Mouse (Mus musculus): ENCODE measurements around the gene Mpp6. TPM values are rescaled to one million over a fixed set of nuclear protein-coding genes. Genes with fewer than 3 reads are reported as not detected.

Mpp6 gene
- polyA plus RNA-seq, 2 experiments, result 33.9 to 64.8 TPM

DNA sequence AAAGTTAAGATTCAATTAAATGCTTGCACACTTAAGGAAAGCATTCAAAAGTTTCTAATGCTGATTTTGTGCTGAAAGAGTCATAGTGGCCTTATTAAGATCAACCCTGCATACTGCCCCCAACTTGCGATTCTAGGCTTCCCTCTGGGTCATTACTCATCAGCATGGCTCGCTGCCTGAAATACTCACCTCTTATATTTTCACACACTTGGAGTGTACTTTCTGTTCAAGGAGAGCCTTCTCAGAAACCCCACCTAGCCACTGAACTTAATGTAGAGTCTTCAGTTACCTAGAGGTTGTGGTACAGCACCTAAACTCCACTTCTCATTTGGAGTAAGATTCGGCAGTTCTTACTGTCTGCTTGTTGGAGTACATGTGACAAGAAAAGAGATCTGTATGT lies 81.6 kb downstream of the Mpp6 start:
- Histone ChIP-seq H3K36me3 (ENCODE audit: control insufficient read depth, insufficient read depth, low read length) (peaks cover 15% of the 10 kb centered on the region; the same call in 1 of the 2 replicates), H3K9me3 (ENCODE audit: control insufficient read depth, low read length) (no peaks in the 10 kb centered on the region), H3K4me1 (ENCODE audit: control insufficient read depth, insufficient read depth, low read length) (0 out of 2 replicates have a peak, but pooled peaks cover 4% of the 10 kb centered on the region), H3K4me2 (replicated peaks; ENCODE audit: low read depth, low read length, severe bottlenecking) (no peak overlapping the region), H3K4me3 (replicated peaks; ENCODE audit: low read length) (no peak overlapping the region), H3K27ac (replicated peaks; ENCODE audit: low read depth, low read length) (no peak overlapping the region), H3K27me3 (ENCODE audit: control insufficient read depth, insufficient read depth, low read length) (no peaks in the 10 kb centered on the region), H3K9ac (ENCODE audit: low read depth, low read length, severe bottlenecking) (no peak overlapping the region)
- TF ChIP-seq POLR2A (IDR thresholded peaks at IDR 0.05; ENCODE audit: borderline replicate concordance, extremely low read depth, insufficient read depth, insufficient read length), result no peak
- 96% methylated on average over 3 of the region's 3 CpGs for WGBS
- DNase-seq (ENCODE audit: low spot score) (no peak), ATAC-seq (ENCODE audit: low FRiP score, low read depth) (no peak)

- TF ChIP-seq POLR2A (IDR thresholded peaks at IDR 0.05; ENCODE audit: borderline replicate concordance, extremely low read depth, insufficient read depth, insufficient read length), result no peak
- Histone ChIP-seq H3K4me3 (replicated peaks; ENCODE audit: low read length) (no peak overlapping the region), H3K27ac (replicated peaks; ENCODE audit: low read depth, low read length) (no peak overlapping the region), H3K9ac (ENCODE audit: low read depth, low read length, severe bottlenecking) (no peak overlapping the region), H3K9me3 (ENCODE audit: control insufficient read depth, low read length) (no peaks in the 10 kb centered on the region), H3K4me2 (replicated peaks; ENCODE audit: low read depth, low read length, severe bottlenecking) (no peak overlapping the region), H3K27me3 (ENCODE audit: control insufficient read depth, insufficient read depth, low read length) (no peaks in the 10 kb centered on the region), H3K36me3 (ENCODE audit: control insufficient read depth, insufficient read depth, low read length) (peaks cover 15% of the 10 kb centered on the region; the same call in 1 of the 2 replicates), H3K4me1 (ENCODE audit: control insufficient read depth, insufficient read depth, low read length) (0 out of 2 replicates have a peak, but pooled peaks cover 4% of the 10 kb centered on the region)
- ATAC-seq (ENCODE audit: low FRiP score, low read depth), result no peak
- DNase-seq (ENCODE audit: low spot score), result no peak
- 81% methylated on average over 1 of the region's 1 CpGs for WGBS
These were observed 82.1 kb downstream of the Mpp6 start for GRCm38 (mm10) chr6:50192169-50192568.

DNA sequence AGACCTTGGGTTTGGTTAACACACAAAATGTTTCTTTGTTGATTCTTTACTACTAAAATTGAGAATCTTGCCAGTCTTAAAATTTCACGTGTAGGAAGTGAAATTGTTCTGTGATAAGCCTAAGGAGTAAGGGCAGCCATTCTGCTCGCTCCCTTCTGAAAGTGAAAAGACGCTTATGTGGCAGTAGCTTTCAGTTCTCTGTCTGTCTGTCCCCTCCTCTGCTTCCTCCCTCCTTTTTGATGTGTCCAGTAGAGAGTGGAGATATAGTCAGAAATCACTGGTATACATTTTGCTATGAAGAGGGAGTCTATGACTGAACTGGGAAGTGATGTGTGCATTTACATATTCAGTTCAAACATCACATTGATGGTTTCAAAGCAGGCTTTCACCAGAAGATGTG lies 82.8 kb downstream of the Mpp6 start:
- Histone ChIP-seq H3K9me3 (ENCODE audit: control insufficient read depth, low read length) (no peaks in the 10 kb centered on the region), H3K4me3 (replicated peaks; ENCODE audit: low read length) (no peak overlapping the region), H3K4me1 (ENCODE audit: control insufficient read depth, insufficient read depth, low read length) (0 out of 2 replicates have a peak, but pooled peaks cover 4% of the 10 kb centered on the region), H3K9ac (ENCODE audit: low read depth, low read length, severe bottlenecking) (no peak overlapping the region), H3K4me2 (replicated peaks; ENCODE audit: low read depth, low read length, severe bottlenecking) (no peak overlapping the region), H3K27ac (replicated peaks; ENCODE audit: low read depth, low read length) (no peak overlapping the region), H3K27me3 (ENCODE audit: control insufficient read depth, insufficient read depth, low read length) (no peaks in the 10 kb centered on the region), H3K36me3 (ENCODE audit: control insufficient read depth, insufficient read depth, low read length) (peaks cover 20% of the 10 kb centered on the region; the same call in 1 of the 2 replicates)
- no peak for DNase-seq (ENCODE audit: low spot score)
- WGBS, result 87% methylated on average over 3 of the region's 3 CpGs
- ATAC-seq (ENCODE audit: low FRiP score, low read depth), result no peak
- TF ChIP-seq POLR2A (IDR thresholded peaks at IDR 0.05; ENCODE audit: borderline replicate concordance, extremely low read depth, insufficient read depth, insufficient read length), result no peak

- DNase-seq (ENCODE audit: low spot score) (no peak), ATAC-seq (ENCODE audit: low FRiP score, low read depth) (no peak)
- Histone ChIP-seq H3K4me3 (replicated peaks; ENCODE audit: low read length) (no peak overlapping the region), H3K4me1 (ENCODE audit: control insufficient read depth, insufficient read depth, low read length) (0 out of 2 replicates have a peak, but pooled peaks cover 4% of the 10 kb centered on the region), H3K9me3 (ENCODE audit: control insufficient read depth, low read length) (no peaks in the 10 kb centered on the region), H3K4me2 (replicated peaks; ENCODE audit: low read depth, low read length, severe bottlenecking) (no peak overlapping the region), H3K27ac (replicated peaks; ENCODE audit: low read depth, low read length) (no peak overlapping the region), H3K36me3 (ENCODE audit: control insufficient read depth, insufficient read depth, low read length) (peaks cover 20% of the 10 kb centered on the region), H3K27me3 (ENCODE audit: control insufficient read depth, insufficient read depth, low read length) (no peaks in the 10 kb centered on the region), H3K9ac (ENCODE audit: low read depth, low read length, severe bottlenecking) (no peak overlapping the region)
- no peak for TF ChIP-seq POLR2A (IDR thresholded peaks at IDR 0.05; ENCODE audit: borderline replicate concordance, extremely low read depth, insufficient read depth, insufficient read length)
- WGBS, result 87% methylated on average over 5 of the region's 5 CpGs
These were observed 83.8 kb downstream of the Mpp6 start for GRCm38 (mm10) chr6:50193851-50194250.

GRCm38 (mm10) chr6:50204356-50204755 lies 94.3 kb downstream of the Mpp6 start:
- DNase-seq (ENCODE audit: low spot score) (no peak), ATAC-seq (ENCODE audit: low FRiP score, low read depth) (no peak)
- no peaks in the 10 kb centered on the region for H3K27me3 ChIP-seq (ENCODE audit: control insufficient read depth, insufficient read depth, low read length)
- no peak overlapping the region; the same call in 1 of the 2 replicates for H3K27ac ChIP-seq (replicated peaks; ENCODE audit: low read depth, low read length)
- H3K9ac ChIP-seq (ENCODE audit: low read depth, low read length, severe bottlenecking), result no peak overlapping the region
- H3K36me3 ChIP-seq (ENCODE audit: control insufficient read depth, insufficient read depth, low read length), result peaks cover 3% of the 10 kb centered on the region; the same call in 1 of the 2 replicates
- no peak overlapping the region for H3K4me3 ChIP-seq (replicated peaks; ENCODE audit: low read length)
- H3K4me2 ChIP-seq (replicated peaks; ENCODE audit: low read depth, low read length, severe bottlenecking), result no peak overlapping the region
- peaks cover 12% of the 10 kb centered on the region for H3K4me1 ChIP-seq (ENCODE audit: control insufficient read depth, insufficient read depth, low read length)
- H3K9me3 ChIP-seq (ENCODE audit: control insufficient read depth, low read length), result no peaks in the 10 kb centered on the region
- WGBS, result 89% methylated on average over 4 of the region's 4 CpGs
- TF ChIP-seq POLR2A (IDR thresholded peaks at IDR 0.05; ENCODE audit: borderline replicate concordance, extremely low read depth, insufficient read depth, insufficient read length), result no peak

Data from limb, embryonic 14.5 days (tissue).